Mouse (Mus musculus) midbrain, embryonic 11.5 days (tissue): ENCODE results near the gene Rem2. TPM values are rescaled to one million over a fixed set of nuclear protein-coding genes. Genes with fewer than 3 reads are reported as not detected.
A peak's percentile ranks its signal among the peaks of the same experiment; 100 is the strongest.

Experiments used
- ATAC-seq: fragments of 200-750 bp; cut with Nextera tagmentation; 2 replicates; pipeline ENCODE4 v1.8.0; 2017; ENCODE audit warnings: moderate TSS enrichment, moderate library complexity; ENCODE audit not compliant: low FRiP score
- DNase-seq: peaks from one replicate; pipeline ENCODE4 v3.0.0; 2015; ENCODE audit warnings: low spot score; ENCODE audit errors: missing footprints
- H3K27ac ChIP-seq: fragments of 300-500 bp; sonication (generic); 2 replicates; pipeline ENCODE4 v1.5.1; 2014; ENCODE audit warnings: low read depth, low read length
- H3K27me3 ChIP-seq: fragments of 300-500 bp; sonication (generic); 2 replicates; pipeline ENCODE4 v1.6.1; 2014; ENCODE audit warnings: mild to moderate bottlenecking, low read length, moderate library complexity, mixed read lengths; ENCODE audit not compliant: control insufficient read depth, insufficient read depth
- H3K36me3 ChIP-seq: fragments of 300-500 bp; sonication (generic); 2 replicates; pipeline ENCODE4 v1.6.1; 2014; ENCODE audit warnings: mild to moderate bottlenecking, low read length, moderate library complexity, mixed read lengths; ENCODE audit not compliant: control insufficient read depth, insufficient read depth
- H3K4me1 ChIP-seq: fragments of 300-500 bp; sonication (generic); 2 replicates; pipeline ENCODE4 v1.6.1; 2014; ENCODE audit warnings: low read length; ENCODE audit not compliant: control insufficient read depth, insufficient read depth
- H3K4me2 ChIP-seq: fragments of 300-500 bp; sonication (generic); 2 replicates; pipeline ENCODE4 v1.6.1; 2014; ENCODE audit warnings: mild to moderate bottlenecking, moderate library complexity
- H3K4me3 ChIP-seq: fragments of 300-500 bp; sonication (generic); 2 replicates; pipeline ENCODE4 v1.5.1; 2014; ENCODE audit warnings: low read depth, low read length
- H3K9ac ChIP-seq: fragments of 300-500 bp; sonication (generic); 2 replicates; pipeline ENCODE4 v1.6.1; 2014; ENCODE audit warnings: low read length
- H3K9me3 ChIP-seq: fragments of 300-500 bp; sonication (generic); 2 replicates; pipeline ENCODE4 v1.6.1; 2016; ENCODE audit warnings: low read length; ENCODE audit not compliant: control insufficient read depth
- WGBS: fragments of 180-500 bp; shearing (Covaris S2); extraction: QIAGEN DNeasy Blood & Tissue Kit; methylation state at CpG from one replicate; pipeline ENCODE4 v1.1.7; 2014; 5-methylcytosine and 5-hydroxymethylcytosine counted together
- polyA plus RNA-seq: library from polyadenylated mRNA; unstranded; fragments of >200 nt; fragmentation: Nextera tagmentation; extraction: Ambion mirVana; gene quantifications from 2 replicates; pipeline ENCODE4 v1.2.1, GENCODE M21; 2014

The Rem2 gene
- polyA plus RNA-seq, 1 experiment from 2014 or later = 34.4 TPM

DNA sequence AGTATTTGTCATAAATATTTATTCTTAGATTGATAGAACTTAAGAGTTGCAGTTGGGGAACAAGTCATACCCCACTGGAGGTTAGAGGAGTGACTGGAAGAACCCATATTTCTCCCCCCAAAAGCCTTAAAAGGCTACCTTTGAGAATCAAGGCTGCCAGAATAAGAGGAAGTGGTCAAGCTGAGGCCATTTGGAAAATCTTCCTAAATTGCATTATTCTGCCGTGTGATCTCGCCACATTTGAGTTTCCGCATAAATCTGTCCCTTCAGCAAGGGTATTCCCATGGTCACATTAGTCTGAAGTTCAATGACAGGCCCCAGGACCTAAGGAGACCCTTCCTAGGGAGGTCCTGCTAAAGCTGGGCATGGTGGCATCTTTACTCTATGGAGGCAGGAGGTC is 33.4 kb upstream of the Rem2 start:
- H3K27ac ChIP-seq = no peak overlapping the region
- no peak for ATAC-seq

DNA sequence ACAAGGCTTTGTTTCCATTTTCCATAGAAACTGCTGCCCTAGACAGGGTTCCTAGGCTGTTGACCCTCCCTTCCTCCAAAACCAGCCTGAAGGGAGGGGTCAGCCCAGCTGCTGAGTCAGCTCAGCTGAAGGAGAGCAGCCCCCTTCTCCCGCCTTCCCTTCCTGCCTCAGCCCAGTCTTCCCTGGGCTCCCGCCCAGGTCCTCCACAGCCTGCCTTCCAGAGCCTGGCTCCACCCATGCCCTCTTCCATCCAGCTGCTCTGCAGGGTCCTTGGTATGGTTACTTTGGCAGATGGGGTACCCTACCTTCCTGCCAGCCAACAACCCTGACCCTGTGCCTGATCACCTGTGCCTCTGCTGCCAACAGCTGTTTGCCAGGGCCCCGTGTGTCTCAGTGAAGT is 32.7 kb upstream of the Rem2 start:
- H3K9ac ChIP-seq = no peak overlapping the region
- 38% methylated on average over 2 of the region's 3 CpGs for WGBS
- H3K4me1 ChIP-seq = peaks cover 3% of the 10 kb centered on the region; the same call in 1 of the 2 replicates
- ATAC-seq (peak; percentile 49), DNase-seq (peak; percentile 69)
- H3K9me3 ChIP-seq = no peaks in the 10 kb centered on the region
- H3K36me3 ChIP-seq = peaks cover 3% of the 10 kb centered on the region; the same call in 1 of the 2 replicates
- H3K4me3 ChIP-seq = no peak overlapping the region
- no peaks in the 10 kb centered on the region for H3K27me3 ChIP-seq
- no peak overlapping the region for H3K27ac ChIP-seq
- H3K4me2 ChIP-seq = no peak overlapping the region

More for the DNA sequence above, 33.4 kb upstream of the Rem2 start:
- peak; percentile 45 for DNase-seq
- Histone ChIP-seq H3K36me3 (peaks cover 3% of the 10 kb centered on the region; the same call in 1 of the 2 replicates), H3K4me3 (no peak overlapping the region), H3K4me2 (no peak overlapping the region), H3K9me3 (no peaks in the 10 kb centered on the region), H3K9ac (no peak overlapping the region), H3K4me1 (peaks cover 3% of the 10 kb centered on the region; the same call in 1 of the 2 replicates), H3K27me3 (no peaks in the 10 kb centered on the region)
- 95% methylated on average over 3 of the region's 3 CpGs for WGBS

DNA sequence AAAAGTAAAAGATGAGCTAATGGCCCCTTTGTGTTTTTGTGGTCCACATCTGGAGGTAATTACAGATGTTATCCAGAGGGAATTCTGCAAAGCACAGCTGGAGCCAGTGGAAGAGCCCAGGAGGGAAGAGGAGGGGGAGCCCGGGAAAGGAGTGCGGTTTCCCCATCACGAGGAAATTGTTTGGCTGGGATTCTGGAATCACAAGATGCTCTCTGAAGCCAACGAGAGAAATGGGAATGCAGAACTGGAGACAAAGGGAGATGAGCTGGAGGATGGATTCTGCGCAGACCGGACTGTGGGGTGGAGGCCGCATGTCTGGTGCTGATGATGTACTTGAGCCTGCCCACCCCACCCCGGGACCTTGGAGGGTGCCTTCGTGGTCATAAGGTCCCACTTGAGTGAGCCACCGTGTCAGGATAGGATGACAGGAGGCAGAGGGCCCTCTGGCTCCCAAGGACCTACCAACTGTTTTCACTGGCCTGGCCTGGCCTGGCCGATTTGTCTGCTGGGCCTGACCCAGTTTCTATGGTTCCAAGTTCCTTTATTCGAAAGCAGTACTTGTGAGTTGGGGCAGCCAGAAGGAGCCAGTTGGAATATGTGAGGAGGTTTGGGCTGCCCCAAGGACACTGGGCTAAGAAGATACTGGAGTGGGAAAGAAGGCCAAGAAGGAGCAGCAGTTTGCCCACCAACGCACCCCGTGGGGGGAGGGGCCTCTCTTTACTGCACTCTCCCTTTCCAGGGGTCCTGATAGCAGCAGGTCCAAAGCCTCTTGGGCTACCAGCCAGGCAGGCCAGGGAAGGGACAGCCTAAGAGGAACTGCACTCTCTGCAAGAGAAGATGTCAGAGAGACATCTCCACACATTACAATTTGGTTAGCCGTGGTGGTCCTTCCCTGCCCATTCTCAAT is 31.9 kb upstream of the Rem2 start:
- no peak for DNase-seq
- WGBS = 72% methylated on average over 15 of the region's 15 CpGs
- Histone ChIP-seq H3K27ac (no peak overlapping the region), H3K4me3 (no peak overlapping the region), H3K27me3 (no peaks in the 10 kb centered on the region), H3K9me3 (no peaks in the 10 kb centered on the region), H3K36me3 (peaks cover 3% of the 10 kb centered on the region; the same call in 1 of the 2 replicates), H3K4me2 (no peak overlapping the region), H3K4me1 (peaks cover 3% of the 10 kb centered on the region; the same call in 1 of the 2 replicates), H3K9ac (no peak overlapping the region)
- no peak for ATAC-seq

DNA sequence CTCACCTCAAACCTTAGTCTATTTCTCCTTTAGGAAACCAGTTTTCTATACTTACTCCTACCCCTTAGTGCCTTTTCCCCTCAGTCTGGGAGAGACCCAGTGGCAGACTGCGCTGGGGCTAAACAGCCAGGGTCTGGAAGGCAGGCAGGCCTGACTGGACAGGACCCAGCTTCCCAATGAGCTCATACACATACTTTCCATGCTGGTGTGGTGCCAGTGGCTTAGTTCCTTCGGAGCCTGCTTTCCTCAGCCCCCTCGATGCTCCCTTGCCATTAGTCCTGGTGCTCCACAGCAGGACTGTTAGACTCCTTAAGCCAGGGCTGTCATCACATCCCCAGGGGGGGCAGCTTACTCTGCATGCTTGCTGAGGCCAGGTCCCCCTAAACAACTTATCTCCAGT is 30.4 kb upstream of the Rem2 start:
- Histone ChIP-seq H3K4me1 (no peaks in the 10 kb centered on the region), H3K9ac (no peak overlapping the region), H3K36me3 (no peaks in the 10 kb centered on the region), H3K4me2 (no peak overlapping the region), H3K4me3 (no peak overlapping the region), H3K27ac (no peak overlapping the region), H3K27me3 (no peaks in the 10 kb centered on the region), H3K9me3 (no peaks in the 10 kb centered on the region)
- WGBS = 58% methylated on average over 3 of the region's 3 CpGs
- ATAC-seq = no peak
- DNase-seq = no peak

DNA sequence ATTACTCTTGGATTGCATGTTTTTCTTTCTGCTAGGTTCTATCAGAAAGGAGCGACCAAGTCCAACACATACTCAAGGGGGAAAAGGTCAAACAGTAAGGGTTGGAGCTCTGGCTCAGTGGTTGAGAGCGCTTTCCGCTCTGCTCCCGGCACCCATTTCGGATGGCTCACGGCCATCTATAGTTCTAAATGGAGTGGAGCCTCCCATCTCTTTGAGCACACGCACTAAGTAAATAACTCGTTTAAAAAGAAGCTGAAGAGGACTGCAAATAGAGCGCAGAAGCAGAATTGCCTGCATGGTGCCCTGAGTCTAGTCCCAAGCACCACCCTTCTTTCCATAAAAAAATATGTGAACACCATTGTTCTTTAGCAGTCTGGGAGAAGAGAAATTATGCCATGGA is 22.3 kb upstream of the Rem2 start:
- no peaks in the 10 kb centered on the region for H3K4me1 ChIP-seq

DNA sequence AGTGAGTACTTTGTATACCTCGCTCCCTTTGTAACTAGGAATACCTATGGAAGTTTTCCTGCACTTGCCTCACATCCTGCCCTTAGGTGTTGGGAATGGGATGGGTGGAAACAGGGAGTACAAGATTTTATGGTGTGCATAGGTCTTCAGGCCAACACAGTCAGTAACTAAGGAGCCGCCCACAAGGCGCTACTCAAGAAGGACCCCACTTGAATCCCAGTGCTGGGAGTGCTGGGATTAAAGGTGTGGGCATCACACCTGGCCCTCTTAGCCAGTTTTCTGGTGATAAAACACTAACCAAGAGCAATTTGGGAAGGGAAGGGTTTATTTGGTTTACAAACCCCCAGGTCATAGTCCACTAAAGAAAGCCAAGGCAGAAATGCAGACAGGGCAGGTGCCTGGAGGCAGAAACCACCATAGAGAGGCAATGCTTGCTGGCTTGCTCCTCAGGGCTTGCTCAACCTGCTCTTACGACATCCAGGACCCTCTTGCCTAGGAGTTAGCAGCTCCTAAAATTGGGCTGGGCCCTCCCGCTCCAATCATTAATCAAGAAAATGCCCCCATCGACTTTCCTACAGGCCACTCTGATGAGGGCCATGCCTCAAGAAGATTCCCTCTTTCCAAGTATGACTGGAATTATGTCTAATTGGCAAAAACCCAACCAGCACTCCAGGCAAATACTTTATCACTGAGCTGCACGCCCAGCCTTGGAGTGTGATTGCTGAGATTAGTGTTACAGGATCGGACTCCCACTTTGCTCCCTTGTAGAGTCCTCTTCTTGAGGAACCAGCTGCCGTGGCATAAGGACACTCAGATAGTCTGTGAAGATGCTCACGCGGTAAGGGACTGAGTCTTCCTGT is 21.0 kb upstream of the Rem2 start:
- Histone ChIP-seq H3K27me3 (no peaks in the 10 kb centered on the region), H3K4me1 (no peaks in the 10 kb centered on the region), H3K27ac (no peak overlapping the region), H3K4me2 (no peak overlapping the region), H3K36me3 (no peaks in the 10 kb centered on the region), H3K9me3 (no peaks in the 10 kb centered on the region), H3K9ac (no peak overlapping the region), H3K4me3 (no peak overlapping the region)
- ATAC-seq (no peak), DNase-seq (no peak)
- WGBS = 88% methylated on average over 11 of the region's 11 CpGs

More for the DNA sequence above, 22.3 kb upstream of the Rem2 start:
- DNase-seq (no peak), ATAC-seq (no peak)
- Histone ChIP-seq H3K27ac (no peak overlapping the region), H3K36me3 (no peaks in the 10 kb centered on the region), H3K27me3 (no peaks in the 10 kb centered on the region), H3K9ac (no peak overlapping the region), H3K4me2 (no peak overlapping the region), H3K4me3 (no peak overlapping the region), H3K9me3 (no peaks in the 10 kb centered on the region)
- 85% methylated on average over 9 of the region's 9 CpGs for WGBS

DNA sequence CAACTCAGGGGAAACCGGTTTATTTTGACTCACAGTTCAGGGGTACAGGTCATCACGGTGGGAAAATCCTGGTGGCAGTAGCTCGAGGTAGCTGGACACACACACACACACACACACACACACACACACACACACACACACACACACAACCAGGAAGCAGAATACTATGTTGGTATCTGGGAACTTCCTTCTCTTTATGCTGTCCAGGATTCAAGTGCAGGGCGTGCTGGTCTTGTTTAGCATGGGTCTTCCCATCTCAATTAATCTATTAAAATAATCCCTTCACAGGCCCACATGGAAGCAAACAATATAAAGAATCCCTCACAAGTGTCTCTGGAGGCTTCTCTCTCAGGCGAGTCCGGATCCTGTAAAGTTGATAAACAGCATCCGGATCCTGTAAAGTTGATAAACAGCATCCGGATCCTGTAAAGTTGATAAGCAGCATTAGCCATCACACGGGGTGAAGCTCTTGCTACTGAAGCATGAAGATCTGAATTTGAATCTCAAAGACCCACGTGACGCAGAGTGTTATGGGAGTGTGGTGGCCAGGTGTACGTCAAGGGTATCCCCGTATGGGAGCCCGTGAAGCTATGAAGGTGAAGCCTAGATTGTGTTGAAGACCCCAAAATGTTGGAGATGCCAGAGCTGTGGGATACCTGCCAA is 17.9 kb upstream of the Rem2 start:
- no peak overlapping the region for H3K4me3 ChIP-seq
- H3K9me3 ChIP-seq = no peaks in the 10 kb centered on the region
- no peak overlapping the region for H3K4me2 ChIP-seq
- ATAC-seq (no peak), DNase-seq (no peak)
- WGBS = 89% methylated on average over 14 of the region's 14 CpGs
- no peak overlapping the region for H3K27ac ChIP-seq
- H3K9ac ChIP-seq = no peak overlapping the region
- H3K27me3 ChIP-seq = no peaks in the 10 kb centered on the region
- H3K36me3 ChIP-seq = no peaks in the 10 kb centered on the region
- H3K4me1 ChIP-seq = no peaks in the 10 kb centered on the region

DNA sequence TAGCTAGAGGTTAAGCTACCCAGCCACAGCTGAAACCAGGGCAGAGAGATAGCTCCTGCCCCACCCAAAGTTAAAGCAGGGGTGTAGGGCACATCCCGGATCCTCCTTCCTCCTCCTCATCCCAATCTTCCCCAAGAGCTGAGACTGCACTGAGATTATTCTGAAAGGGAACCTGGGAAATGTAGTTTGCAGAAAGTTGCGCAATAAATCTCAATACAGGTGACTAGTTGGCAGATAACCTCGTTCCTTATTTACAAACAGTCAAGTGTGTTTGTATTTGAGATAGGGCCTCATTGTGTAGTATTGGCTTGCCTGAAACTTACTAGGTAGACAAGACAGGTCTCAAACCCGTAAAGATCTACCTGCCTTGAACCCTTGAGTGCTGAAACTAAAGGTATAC is 13.8 kb upstream of the Rem2 start:
- no peak for DNase-seq
- 76% methylated on average over 4 of the region's 4 CpGs for WGBS
- Histone ChIP-seq H3K9ac (no peak overlapping the region), H3K9me3 (no peaks in the 10 kb centered on the region), H3K4me1 (peaks cover 9% of the 10 kb centered on the region), H3K36me3 (no peaks in the 10 kb centered on the region), H3K27me3 (no peaks in the 10 kb centered on the region), H3K4me2 (no peak overlapping the region), H3K4me3 (no peak overlapping the region), H3K27ac (no peak overlapping the region)
- ATAC-seq = no peak
